8 mouse cellular contexts compared by ENCODE assay signal in genomic region chr10:128525671-128526308, GRCm38 (mm10). TPM values are rescaled to one million over a fixed set of nuclear protein-coding genes. Genes with fewer than 3 reads are reported as not detected.
DNase-seq lines count a peak whose midpoint lies in the region; ATAC-seq lines count a peak whose summit lies in the region.

Gene Esyt1, minus strand, starts transcription at chr10:128525871.

- ATAC-seq in hindbrain, embryonic 12.5 days (ENCODE audit: low FRiP score) = peak; percentile 93

- WGBS in hindbrain, embryonic 12.5 days = under 1% methylated on average over 37 of the region's 37 CpGs

- peak within 1 kb of the TSS; percentile 66 for H3K9ac ChIP-seq in hindbrain, embryonic 12.5 days

- DNase-seq in NIH3T3 (ENCODE audit: low read depth) = peak; percentile 99
- DNase-seq in cerebellum, postnatal 10 days = peak; percentile 93 to 95
- peak; percentile 86 to 91 for DNase-seq in frontal cortex, postnatal 10 days (ENCODE audit: low spot score in 2 of 2)
- peak; percentile 78 to 94 for DNase-seq in layer of hippocampus, postnatal 14 days (ENCODE audit: low spot score in 2 of 2)
- DNase-seq in lung, postnatal 14 days = peak; percentile 93
- DNase-seq in retina, adult 2 months (ENCODE audit: low read depth, low spot score) = peak; percentile 91
- peak; percentile 87 for DNase-seq in thymus, postnatal 4 days

- H3K4me2 ChIP-seq in hindbrain, embryonic 12.5 days (replicated peaks) = peak within 1 kb of the TSS; percentile 83

- peak within 1 kb of the TSS; percentile 59 for H3K4me3 ChIP-seq in hindbrain, embryonic 12.5 days

- H3K27ac ChIP-seq in hindbrain, embryonic 12.5 days = peak within 1 kb of the TSS; percentile 35

- peaks cover 17% of the 10 kb centered on the region for H3K4me1 ChIP-seq in hindbrain, embryonic 12.5 days

- peaks cover 35% of the 10 kb centered on the region for H3K27me3 ChIP-seq in hindbrain, embryonic 12.5 days

- H3K9me3 ChIP-seq in hindbrain, embryonic 12.5 days (replicated peaks) = no peaks in the 10 kb centered on the region

- 0 out of 2 replicates have a peak, but pooled peaks cover 6% of the 10 kb centered on the region for H3K36me3 ChIP-seq in hindbrain, embryonic 12.5 days

RNA-seq across cellular contexts. Expression of gene Esyt1, which starts in this region (rescaled TPM):
- polyA plus RNA-seq in hindbrain, embryonic 12.5 days (2016; fragmentation: Nextera tagmentation; extraction: Ambion mirVana) = 28.9 and 30.9 TPM in 2 replicates
- 1 to 10 TPM; 8.6 to 9.1 TPM for total RNA-seq in layer of hippocampus, postnatal 14 days (2021)

Comparison
In these comparisons a context has a peak if more than half of its experiments do, and no peak if none do; other contexts are left out.
1. Peak in every context shown above with its lines: DNase-seq, ATAC-seq, H3K4me3 ChIP-seq and H3K27ac ChIP-seq.